Mouse (Mus musculus): ENCODE measurements around the gene Glycam1.
"Not testable (repeated sequence)": the region's sequence is repeated elsewhere in the genome, so short reads cannot be mapped to it uniquely, and the experiment has no call there.

The Glycam1 gene

GRCm38 (mm10) chr15:103564981-103565380 lies at the start of gene Glycam1:
Gene Glycam1 (minus strand): TSS chr15:103565081.
- DNase-seq, result no peak

- no peak for DNase-seq
These were observed 39.6 kb upstream of the Glycam1 start for GRCm38 (mm10) chr15:103604481-103604880.

- no peak for DNase-seq
These were observed 25.9 kb upstream of the Glycam1 start for GRCm38 (mm10) chr15:103590779-103591178.

GRCm38 (mm10) chr15:103587752-103588151 lies 22.9 kb upstream of the Glycam1 start:
- not testable (repeated sequence) for DNase-seq

DNA sequence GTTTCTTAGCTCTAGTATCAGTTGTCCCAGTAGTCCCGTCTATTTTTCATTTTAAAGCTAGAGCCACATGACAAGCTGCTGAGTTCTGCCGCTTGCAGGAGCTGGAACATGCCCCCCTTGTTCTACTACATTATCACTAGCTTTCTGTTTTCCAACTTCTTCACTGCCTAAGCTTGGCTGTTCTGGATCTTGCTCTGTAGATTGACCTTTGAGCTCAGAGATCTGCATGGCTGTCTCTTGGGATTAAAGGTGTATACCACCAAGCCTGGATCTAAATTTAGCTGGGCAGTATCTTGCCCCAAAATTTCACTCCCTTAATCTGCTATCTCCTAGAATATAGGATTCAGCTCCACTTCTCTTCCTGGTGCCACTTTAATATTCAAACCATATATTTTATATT lies 21.0 kb upstream of the Glycam1 start:
- DNase-seq, result peak; percentile 7 to 29

GRCm38 (mm10) chr15:103552096-103552690 lies 12.7 kb downstream of the Glycam1 start:
- peak; percentile 51 to 70 for DNase-seq

DNA sequence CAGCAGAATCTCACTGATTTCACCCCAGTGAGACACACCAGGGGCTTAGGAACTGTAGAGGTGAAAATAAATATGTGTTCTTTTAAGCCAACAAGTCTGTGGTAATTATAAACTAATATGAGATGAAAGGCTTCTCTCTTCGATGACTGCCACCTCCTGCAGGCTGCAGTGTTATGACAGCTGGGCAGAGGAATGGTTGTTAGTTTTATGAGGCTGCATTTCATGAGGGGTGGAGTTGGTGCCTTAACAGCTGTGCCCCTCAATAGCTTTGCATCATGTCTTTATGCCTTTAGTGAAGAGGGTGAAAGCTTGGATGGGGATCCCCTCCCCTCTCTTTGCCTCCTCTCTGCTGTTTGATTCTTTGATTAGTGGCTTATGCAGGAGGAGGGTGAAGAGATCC lies 13.8 kb downstream of the Glycam1 start:
- no peak for DNase-seq

DNA sequence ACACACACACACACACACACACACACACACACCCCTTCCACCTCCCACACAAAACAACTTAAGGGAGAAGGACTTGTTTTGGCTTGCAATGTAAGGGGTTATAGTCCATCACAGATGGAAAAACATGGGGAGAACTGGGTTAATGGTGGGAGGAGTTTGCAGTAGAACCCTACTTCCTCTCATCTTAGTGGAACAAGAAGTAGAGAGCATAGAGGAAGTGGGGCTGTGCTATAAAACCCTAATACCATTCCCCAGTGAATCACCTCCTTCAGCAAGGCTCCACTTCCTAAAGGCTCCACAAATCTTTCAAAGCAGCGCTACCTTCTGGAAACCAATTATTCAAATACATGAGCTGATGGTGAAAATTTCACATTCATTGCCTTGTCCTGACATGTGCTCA lies 15.4 kb downstream of the Glycam1 start:
- no peak for DNase-seq

GRCm38 (mm10) chr15:103547983-103548382 lies 16.9 kb downstream of the Glycam1 start:
- no peak for DNase-seq

DNA sequence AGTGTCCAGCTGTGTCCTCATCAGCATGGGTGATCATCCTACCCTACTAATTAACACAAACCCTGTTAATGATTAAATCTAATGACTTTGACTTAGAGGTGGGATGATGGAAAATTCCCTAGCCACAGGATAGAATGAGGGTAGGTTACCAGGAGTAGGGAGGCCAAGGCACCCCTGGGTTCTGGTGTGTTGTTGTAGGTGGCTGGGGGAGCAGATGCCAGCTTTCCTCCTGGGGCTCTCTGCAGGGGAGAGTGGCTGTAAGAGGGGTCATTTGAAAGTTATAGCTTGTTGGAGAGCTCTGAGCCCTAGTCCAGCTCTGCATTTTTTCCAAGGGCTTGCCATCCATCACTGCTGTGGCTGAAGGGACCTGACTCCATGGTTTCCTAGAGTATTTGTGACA lies 22.4 kb downstream of the Glycam1 start:
- DNase-seq, result peak; percentile 55 to 73

DNA sequence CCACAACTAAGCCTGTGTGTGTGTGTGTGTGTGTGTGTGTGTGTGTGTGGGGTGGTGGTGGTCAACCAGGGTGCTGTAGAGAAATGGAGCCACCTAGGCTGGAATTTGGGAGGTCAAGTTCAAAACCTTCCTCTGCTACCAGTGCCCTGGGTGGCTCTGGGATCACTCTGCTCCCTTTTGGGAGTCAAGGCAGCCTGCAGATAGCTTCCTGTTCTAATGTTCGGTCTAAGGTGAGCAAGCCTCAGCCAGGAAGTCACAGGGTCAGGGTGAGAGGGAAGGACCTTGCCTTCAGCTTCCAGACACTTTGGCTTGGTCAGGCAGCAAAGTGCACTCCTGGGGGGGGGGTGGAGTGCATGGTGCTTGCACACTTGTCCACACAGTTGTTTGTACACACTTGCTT lies 24.2 kb downstream of the Glycam1 start:
- no peak for DNase-seq

GRCm38 (mm10) chr15:103539259-103539658 lies 25.6 kb downstream of the Glycam1 start:
- DNase-seq, result no peak

- DNase-seq, result peak; percentile 42 to 75
These were observed 27.1 kb downstream of the Glycam1 start, which contains the start of gene Ppp1r1a for GRCm38 (mm10) chr15:103537822-103538213. Gene Ppp1r1a (minus strand): TSS chr15:103538003.

- no peak for DNase-seq
These were observed 27.7 kb downstream of the Glycam1 start for GRCm38 (mm10) chr15:103537011-103537821.

DNA sequence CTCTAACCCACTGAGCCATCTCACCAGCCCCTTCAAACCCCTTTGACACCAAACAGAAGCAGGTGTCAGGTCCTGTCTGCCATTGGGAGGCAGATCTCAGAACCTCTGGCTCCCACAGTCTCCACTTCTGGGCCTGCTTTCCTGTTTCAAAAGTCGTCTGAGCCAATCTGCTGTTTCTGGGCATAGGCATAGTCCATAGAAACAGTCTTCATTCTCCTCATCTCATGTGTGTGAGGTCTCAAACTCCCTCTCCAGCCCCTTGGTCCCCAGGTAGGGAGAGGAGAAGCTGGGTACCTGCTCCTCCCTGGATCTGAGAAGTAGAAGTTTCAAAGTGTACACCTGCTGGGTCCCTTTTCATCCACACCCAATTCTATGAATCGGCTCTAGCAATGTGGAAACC lies 28.4 kb downstream of the Glycam1 start:
- no peak for DNase-seq

GRCm38 (mm10) chr15:103535786-103536185 lies 29.1 kb downstream of the Glycam1 start:
- no peak for DNase-seq

DNA sequence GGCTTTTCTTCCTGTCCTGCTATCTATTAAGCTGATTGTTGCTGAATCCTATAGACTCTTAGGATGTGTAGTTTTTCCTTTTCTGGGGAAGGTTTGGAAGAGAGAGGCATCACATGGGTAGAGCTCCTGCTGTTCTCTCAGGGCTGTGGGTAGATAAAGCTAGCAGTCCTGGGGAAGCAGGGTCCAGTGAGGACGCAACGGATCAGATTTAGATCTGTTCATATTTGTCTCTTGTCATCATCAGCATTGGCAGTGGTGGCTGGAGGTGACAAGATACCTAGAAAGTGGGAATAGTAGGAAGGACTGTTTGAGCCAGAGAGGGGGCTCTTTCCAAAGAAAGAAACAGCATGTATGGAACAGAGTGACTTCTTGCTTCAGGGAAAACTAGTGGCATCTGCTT lies 29.9 kb downstream of the Glycam1 start:
- no peak for DNase-seq

DNA sequence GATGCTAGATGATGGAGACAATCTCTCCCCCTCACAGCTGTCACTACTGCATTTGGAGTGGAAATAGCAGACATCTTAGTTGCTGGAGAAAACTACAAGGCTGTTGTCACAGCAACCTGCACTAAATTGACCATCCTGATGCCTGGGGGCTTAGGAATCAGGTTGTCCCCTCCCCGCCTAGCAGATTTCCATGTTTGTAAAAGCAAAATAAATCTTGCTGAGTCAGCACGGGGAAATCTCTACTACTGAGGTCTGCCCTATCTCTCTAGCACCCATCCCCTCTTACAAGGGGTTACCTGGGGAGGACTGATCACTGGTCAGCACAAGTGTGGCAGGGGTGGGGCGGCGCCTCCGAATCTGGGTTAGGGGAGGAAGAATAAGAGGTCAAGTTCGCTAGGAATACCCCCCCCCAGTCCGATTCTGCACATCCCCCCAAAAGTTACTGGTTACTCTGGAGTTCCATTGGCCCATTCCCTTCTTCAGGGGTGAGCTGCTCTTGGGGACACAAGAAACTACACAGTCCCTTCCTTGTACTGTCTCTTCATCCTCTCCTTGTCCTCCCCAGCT lies 30.7 kb downstream of the Glycam1 start:
- no peak for DNase-seq

DNA sequence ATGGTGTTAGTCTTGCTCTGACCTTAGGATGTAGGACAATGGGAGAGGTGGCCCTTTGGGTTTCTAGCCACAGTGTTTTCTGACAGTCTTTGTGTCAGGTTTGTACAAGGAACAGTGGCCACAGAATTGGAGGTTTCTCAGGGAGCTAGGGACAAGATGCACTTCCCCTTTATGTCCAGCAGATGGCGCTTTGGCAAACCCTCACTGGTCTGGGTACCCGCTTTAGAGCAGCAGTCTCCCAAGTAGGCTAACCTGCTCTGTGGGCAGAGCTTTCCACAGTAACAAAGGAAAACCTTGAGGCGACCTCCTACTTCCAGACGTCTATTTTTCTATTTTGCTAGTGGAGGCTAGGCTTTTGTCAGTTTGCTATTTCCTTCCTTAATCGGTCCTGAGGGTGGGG lies 34.5 kb downstream of the Glycam1 start:
- DNase-seq, result peak; percentile 46 to 62

DNA sequence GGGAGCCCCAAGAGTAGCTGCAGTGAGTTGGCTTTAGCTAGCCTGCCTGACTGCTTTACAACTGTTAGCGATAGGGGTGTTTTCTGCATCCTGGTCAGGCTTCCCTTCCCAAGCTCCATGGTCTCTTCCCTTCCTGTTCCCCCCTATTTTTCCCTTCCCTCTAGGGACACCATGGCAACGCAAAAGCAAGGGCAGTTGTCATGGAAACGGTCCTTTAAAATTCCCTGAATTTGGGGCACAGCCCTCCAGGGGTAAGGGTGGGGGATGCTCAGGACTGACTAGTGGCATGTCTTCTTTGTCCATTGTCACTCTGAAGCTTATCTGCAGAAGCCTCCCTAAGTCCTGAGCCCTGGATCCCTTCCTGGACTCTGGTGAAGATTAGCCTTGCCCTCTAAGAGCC lies 41.7 kb downstream of the Glycam1 start:
- no peak for DNase-seq

DNA sequence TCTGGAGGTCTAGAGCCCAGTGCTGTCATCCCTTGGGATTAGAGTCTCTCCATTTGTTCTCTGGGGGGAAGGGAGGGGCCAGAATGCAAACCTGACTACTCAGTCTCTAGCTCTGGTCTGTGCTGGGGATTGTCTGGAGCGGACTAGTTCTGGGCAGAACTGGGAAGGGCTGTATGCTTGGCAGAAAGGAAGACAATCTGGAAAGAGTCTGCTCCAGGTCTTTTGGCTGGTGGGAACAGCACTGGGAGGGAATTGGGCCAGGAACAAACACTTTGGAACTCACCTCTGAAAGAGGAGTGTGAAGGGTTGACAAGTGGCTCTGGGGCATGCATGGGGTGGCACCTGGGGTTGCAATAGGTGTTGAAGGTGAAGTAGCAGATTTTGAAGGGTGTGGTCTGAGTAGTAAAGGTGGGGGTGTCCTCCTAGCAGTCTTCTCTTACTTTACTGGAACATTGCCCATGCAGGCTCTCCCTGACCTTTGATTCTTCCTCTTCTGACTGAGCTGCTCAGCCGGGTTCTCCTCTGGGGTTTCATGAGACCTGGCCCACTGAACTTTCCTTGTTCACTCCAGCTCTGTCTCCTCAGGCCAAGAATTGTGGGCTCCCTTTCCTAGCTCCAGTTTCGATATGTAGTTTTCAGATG lies 42.3 kb downstream of the Glycam1 start:
- peak in 1 of 2 experiments; percentile 38 for DNase-seq

- DNase-seq, result no peak
These were observed 45.2 kb downstream of the Glycam1 start for GRCm38 (mm10) chr15:103519386-103520378.
